Mouse (Mus musculus) olfactory bulb, adult 2 months (tissue): Measurements from ENCODE around the gene Nasp. TPM values are rescaled to one million over a fixed set of nuclear protein-coding genes. Genes with fewer than 3 reads are reported as not detected.
A peak's percentile ranks its signal among the peaks of the same experiment; 100 is the strongest.

ENCODE experiments used
- H3K27ac ChIP-seq: fragments of 200-500 bp; 2 replicates; pipeline ENCODE4 v1.5.1; 2012; ENCODE audit warnings: low read depth, low read length; ENCODE audit not compliant: insufficient read depth
- H3K4me1 ChIP-seq: fragments of 200-500 bp; 2 replicates; pipeline ENCODE4 v1.6.1; 2012; ENCODE audit warnings: low read length; ENCODE audit not compliant: control insufficient read depth, insufficient read depth
- H3K4me3 ChIP-seq: fragments of 200-500 bp; 2 replicates; pipeline ENCODE4 v1.5.1; 2012; ENCODE audit warnings: mild to moderate bottlenecking, low read depth, low read length, moderate library complexity; ENCODE audit not compliant: insufficient read depth
- CTCF ChIP-seq: fragments of 200-500 bp; IDR thresholded peaks from 2 replicates; pipeline ENCODE4 v1.5.1; 2012; ENCODE audit warnings: low read depth, mild to moderate bottlenecking, low read length, moderate library complexity; ENCODE audit not compliant: insufficient read depth
- POLR2A ChIP-seq: fragments of 200-500 bp; IDR thresholded peaks from 2 replicates; pipeline ENCODE4 v1.6.1; 2012; ENCODE audit warnings: mild to moderate bottlenecking, low read depth, low read length, moderate library complexity; ENCODE audit not compliant: insufficient read depth
- WGBS: fragments of 180-500 bp; shearing (Covaris S2); methylation state at CpG from one replicate; pipeline ENCODE4 v1.1.7; 2018; 5-methylcytosine and 5-hydroxymethylcytosine counted together
- polyA plus RNA-seq: library from polyadenylated mRNA; stranded (reverse); fragments of >200 nt; gene quantifications from 2 replicates; pipeline ENCODE4 v1.2.4, GENCODE M21; 2012; ENCODE audit warnings: low replicate concordance; ENCODE audit not compliant: missing spikeins, insufficient read depth, insufficient read length

The Nasp gene
- polyA plus RNA-seq, 1 experiment: not detected

- WGBS: under 1% methylated on average over 50 of the region's 50 CpGs
- Histone ChIP-seq H3K27ac (peak overlapping the region; percentile 44), H3K4me1 (peaks cover 12% of the 10 kb centered on the region; the same call in 1 of the 2 replicates), H3K4me3 (peak overlapping the region; percentile 84)
- TF ChIP-seq POLR2A (peak; percentile 78), CTCF (0 out of 2 replicates have a peak, but pooled peaks have one; percentile 3)
Observed at GRCm38 (mm10) chr4:116596978-116597881, 30.5 kb downstream of the Nasp start.

GRCm38 (mm10) chr4:116596379-116596778 lies 31.4 kb downstream of the Nasp start, which contains the start of gene Ccdc17:
TSS of gene Ccdc17 (plus strand) at chr4:116596654.
- WGBS: 24% methylated on average over 5 of the region's 5 CpGs
- TF ChIP-seq POLR2A (no peak), CTCF (no peak)
- H3K4me3 ChIP-seq: peak within 1 kb of the TSS; percentile 84
- H3K27ac ChIP-seq: peak within 1 kb of the TSS; percentile 44
- H3K4me1 ChIP-seq: peaks cover 12% of the 10 kb centered on the region; the same call in 1 of the 2 replicates

- Histone ChIP-seq H3K4me1 (peaks cover 12% of the 10 kb centered on the region; the same call in 1 of the 2 replicates), H3K4me3 (no peak overlapping the region), H3K27ac (no peak overlapping the region)
- 77% methylated on average over 8 of the region's 8 CpGs for WGBS
- no peak for TF ChIP-seq POLR2A
- no peak for TF ChIP-seq CTCF
Observed at GRCm38 (mm10) chr4:116595793-116596192, 31.9 kb downstream of the Nasp start.

- H3K27ac ChIP-seq: no peak overlapping the region
- peak overlapping the region; percentile 81 for H3K4me3 ChIP-seq
- TF ChIP-seq POLR2A: no peak
- no peak for TF ChIP-seq CTCF
- no peaks in the 10 kb centered on the region for H3K4me1 ChIP-seq
- WGBS: 2% methylated on average over 15 of the region's 15 CpGs
Observed at GRCm38 (mm10) chr4:116558151-116558882, 69.4 kb downstream of the Nasp start.

- peak within 1 kb of the TSS; percentile 88 for H3K27ac ChIP-seq
- TF ChIP-seq CTCF (no peak), POLR2A (peak; percentile 67; the same call in 1 of the 2 replicates)
- no peaks in the 10 kb centered on the region for H3K4me1 ChIP-seq
- peak within 1 kb of the TSS; percentile 81 for H3K4me3 ChIP-seq
- WGBS: under 1% methylated on average over 77 of the region's 78 CpGs
Observed at GRCm38 (mm10) chr4:116557306-116558121, 70.2 kb downstream of the Nasp start, which contains the start of gene Gpbp1l1. TSS of gene Gpbp1l1 (plus strand) at chr4:116557658.

GRCm38 (mm10) chr4:116556561-116557305 lies 71.0 kb downstream of the Nasp start:
- no peaks in the 10 kb centered on the region for H3K4me1 ChIP-seq
- TF ChIP-seq CTCF: no peak
- peak; percentile 82 for TF ChIP-seq POLR2A
- WGBS: under 1% methylated on average over 28 of the region's 28 CpGs
- peak overlapping the region; percentile 81 for H3K4me3 ChIP-seq
- H3K27ac ChIP-seq: peak overlapping the region; percentile 88

- Histone ChIP-seq H3K4me3 (peak within 1 kb of the TSS; percentile 81), H3K27ac (peak within 1 kb of the TSS; percentile 76), H3K4me1 (no peaks in the 10 kb centered on the region)
- TF ChIP-seq POLR2A: no peak
- no peak for TF ChIP-seq CTCF
- WGBS: 1% methylated on average over 23 of the region's 23 CpGs
Observed at GRCm38 (mm10) chr4:116555413-116556300, 72.1 kb downstream of the Nasp start, which contains the start of gene Tmem69. TSS of gene Tmem69 (minus strand) at chr4:116555936.
